Mouse (Mus musculus): ENCODE measurements at regions not wholly inside any gene's neighbourhood (a gene's known extent, or its start where the extent isn't known, plus 50 kb on each side); places are given as distances from the start of the nearest gene placed in this dataset.

- DNase-seq (ENCODE audit: low read depth, low spot score): peak; percentile 26
Observed at GRCm38 (mm10) chr7:129771876-129772275, 180.2 kb downstream of the Wdr11 start.

DNA sequence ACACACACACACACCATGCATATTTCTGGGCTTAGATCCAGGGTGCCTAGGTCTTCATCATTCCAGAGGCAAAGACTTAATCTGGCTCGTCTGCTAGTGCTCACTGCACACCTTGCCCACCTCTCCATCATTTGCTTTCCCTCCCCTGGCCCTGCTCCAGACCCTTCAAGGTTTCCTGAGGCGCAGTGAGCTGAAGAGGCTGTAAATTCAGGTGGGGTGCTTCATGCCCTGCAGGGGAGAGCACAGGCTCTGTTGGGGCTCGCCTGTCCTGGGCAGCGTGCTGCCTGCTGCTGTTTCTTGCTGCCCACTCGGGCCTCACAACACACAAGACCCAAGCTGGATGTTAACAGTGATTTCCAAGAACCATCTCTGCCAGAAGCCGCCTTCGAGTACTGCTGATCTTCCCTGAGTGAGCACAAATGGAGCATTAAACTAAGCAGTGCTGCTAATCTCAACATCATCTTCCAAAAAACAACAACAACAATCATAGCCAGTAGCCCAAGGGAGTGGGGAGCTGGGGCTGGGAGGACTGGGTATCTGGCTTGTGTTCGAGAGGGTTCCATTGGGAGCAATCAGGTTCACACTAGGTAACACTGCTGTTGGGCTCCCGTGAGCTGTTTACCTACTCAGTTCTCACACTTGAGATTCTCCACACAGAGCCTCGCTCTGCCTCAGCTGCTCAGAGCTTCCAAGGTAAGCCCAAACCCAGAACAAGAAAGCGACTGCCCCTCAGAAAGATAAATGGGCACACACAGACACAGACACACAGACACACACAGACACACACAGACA lies 181.1 kb downstream of the Wdr11 start:
- no peak for DNase-seq (ENCODE audit: low read depth, low spot score)

- peak; percentile 81 for DNase-seq (ENCODE audit: low read depth, low spot score)
Observed at GRCm38 (mm10) chr7:129774261-129774861, 182.7 kb downstream of the Wdr11 start.

GRCm38 (mm10) chr7:129775189-129775588 lies 183.5 kb downstream of the Wdr11 start:
- DNase-seq (ENCODE audit: low read depth, low spot score): no peak

- DNase-seq (ENCODE audit: low read depth, low spot score): no peak
Observed at GRCm38 (mm10) chr7:129778842-129779421, 187.3 kb downstream of the Wdr11 start.

- DNase-seq (ENCODE audit: low read depth, low spot score): no peak
Observed at GRCm38 (mm10) chr7:129779939-129780338, 188.3 kb downstream of the Wdr11 start.

DNA sequence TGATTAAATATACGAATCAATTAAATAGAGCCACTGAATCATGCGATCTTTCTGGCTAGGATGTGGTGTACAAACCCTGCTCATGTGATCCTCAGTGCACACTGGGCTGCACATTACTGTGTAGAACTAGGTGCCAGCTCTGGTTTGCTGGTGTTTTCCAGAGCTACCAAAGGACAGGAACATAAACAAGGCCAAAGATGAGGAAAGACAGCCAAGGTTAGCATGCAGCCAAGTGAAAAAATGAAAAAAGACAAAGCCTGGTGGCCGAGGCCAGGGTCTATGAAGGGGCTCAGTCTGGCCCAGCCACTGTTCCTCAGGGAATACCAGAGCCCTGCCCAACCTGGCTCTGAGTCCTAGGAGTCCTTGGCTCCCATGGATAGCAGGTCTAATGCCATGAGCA lies 190.1 kb downstream of the Wdr11 start:
- no peak for DNase-seq (ENCODE audit: low read depth, low spot score)

DNA sequence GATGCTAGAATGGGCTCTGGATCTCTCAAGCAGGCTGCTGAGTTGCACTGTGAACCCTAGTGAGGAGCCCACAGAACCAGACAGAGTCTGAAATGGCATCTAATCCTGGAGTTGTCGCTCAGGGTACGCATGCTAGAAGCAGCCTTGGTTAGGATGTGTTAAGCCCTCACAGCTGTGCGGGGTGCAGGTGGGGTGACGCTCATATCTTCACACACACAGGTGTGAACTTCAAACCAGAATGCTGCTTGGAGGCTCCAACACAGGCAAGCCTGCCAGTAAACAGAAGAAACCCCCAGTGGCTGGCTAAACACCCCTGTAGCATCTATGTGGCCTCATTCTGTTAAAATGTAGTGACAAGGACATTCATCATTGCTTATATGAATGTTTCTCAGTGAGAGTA lies 193.3 kb downstream of the Wdr11 start:
- no peak for DNase-seq (ENCODE audit: low read depth, low spot score)

GRCm38 (mm10) chr7:129787011-129787410 lies 195.3 kb downstream of the Wdr11 start:
- no peak for DNase-seq (ENCODE audit: low read depth, low spot score)

GRCm38 (mm10) chr7:129787736-129788135 lies 196.1 kb downstream of the Wdr11 start:
- no peak for DNase-seq (ENCODE audit: low read depth, low spot score)

- no peak for DNase-seq (ENCODE audit: low read depth, low spot score)
Observed at GRCm38 (mm10) chr7:129789461-129789860, 197.8 kb downstream of the Wdr11 start.

DNA sequence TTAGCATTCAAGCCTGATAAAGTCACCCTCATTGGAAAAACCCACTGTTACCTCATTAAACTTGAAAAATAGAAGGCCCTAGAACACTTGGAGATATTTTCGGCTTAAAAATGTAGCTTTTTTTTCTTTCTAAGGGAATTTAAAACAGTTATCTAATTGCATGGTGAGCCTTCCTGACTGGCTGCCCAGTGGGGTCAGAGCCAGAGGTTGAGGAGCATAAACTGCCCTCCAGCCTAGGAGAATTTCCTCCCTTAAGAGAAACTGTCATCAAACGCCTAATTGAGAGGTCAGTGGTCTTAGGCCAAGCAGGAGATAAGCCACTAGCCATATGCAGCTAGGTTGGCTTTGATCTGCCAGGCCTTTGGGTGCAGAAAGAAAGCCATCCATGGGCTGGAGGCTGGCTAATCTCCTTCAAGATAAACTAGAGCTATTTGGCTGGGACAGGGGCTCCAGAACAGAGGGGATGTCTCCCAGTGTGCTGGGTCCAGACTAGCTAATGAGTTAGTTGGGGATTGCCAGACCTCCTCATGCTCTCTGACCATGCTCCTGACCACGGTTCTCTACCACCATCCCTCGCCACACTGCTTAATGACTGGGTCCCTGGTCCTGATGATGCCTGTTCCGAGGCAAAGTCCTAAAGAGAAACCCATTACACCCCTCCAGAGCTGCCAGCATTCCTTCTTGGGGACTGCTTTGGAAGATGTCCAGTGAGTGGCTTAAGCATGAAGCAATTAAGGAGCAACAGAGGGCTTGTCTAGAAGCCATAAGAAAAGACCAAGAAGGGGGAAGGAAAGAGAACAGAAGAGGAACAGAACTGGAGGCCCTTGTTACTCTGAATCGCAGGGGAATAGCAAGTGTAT lies 199.2 kb downstream of the Wdr11 start:
- no peak for DNase-seq (ENCODE audit: low read depth, low spot score)

DNA sequence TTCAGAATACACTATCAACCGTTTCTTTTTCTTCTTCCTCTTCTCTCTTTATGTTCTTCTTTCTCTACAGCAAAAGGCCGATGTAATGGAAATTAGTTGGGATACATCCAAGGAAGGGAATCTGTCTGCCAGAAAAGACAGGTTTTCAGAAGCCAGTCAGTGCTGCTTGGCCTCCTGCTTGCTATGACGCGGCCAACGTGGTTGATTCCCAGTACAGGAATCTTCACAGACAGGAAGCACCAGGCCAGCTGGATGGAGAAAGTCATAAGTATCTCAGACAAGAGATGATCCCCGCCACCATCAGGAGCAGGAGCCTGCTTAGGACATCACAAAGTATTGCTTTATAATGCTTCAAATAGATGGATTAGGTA lies 199.8 kb downstream of the Wdr11 start:
- DNase-seq (ENCODE audit: low read depth, low spot score): no peak

DNA sequence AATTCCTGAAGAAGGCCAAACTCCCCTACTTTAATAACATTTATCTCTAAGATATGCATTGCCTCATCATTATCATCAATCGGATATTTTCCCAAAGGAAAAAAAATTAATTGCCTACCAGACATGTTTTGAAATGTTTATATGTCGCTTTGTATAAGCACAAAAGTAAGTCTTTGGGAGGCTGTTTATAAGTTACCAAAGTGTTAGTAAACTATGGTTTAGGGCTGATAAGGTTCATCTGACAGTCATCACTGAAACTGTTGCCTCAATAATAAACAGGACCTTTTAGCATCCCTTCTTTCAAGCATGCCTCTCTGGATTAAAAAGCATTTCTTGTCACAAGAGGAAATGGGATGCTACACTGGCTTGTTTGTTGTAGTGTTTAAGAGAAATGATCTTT lies 202.1 kb downstream of the Wdr11 start:
- DNase-seq (ENCODE audit: low read depth, low spot score): no peak

- no peak for DNase-seq (ENCODE audit: low read depth, low spot score)
Observed at GRCm38 (mm10) chr7:129794276-129794675, 202.6 kb downstream of the Wdr11 start.

DNA sequence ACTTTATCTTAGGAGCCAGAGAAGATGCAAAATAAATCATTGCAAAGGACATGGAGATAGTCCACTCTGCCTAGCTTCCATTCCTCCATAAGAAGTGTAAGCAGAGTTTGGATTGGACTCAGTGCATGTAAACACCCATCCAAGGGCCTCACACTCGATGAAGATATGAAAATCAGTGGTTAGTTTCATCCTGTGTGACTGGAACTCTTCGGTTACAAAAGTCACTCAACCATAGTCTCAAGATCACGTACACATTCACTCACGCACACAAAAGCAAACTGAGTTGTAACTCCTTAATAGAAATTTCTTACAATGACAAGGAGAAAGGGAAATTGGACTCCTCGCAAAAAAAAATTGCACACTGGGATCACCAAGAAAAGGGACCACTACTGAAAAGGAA lies 206.9 kb downstream of the Wdr11 start:
- DNase-seq (ENCODE audit: low read depth, low spot score): no peak

DNA sequence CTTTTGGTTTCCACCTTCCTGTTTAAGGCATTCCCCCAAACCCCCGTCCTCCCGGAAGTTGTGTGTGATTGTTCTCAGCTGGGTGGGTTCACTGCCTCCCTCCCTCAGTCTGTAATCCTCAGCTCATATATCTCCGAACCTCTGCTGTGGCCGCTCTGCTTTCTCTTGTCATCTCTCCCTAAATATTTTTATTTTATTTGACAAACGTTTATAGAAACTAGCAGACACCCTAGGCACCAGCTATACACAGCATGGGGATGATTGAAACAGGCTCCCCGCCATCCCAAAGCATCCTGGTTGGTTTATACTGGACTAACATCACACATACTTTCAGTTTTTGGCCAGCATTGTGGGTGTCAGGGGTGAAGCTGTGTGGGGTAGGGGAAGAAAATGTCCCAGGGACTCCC lies 208.8 kb downstream of the Wdr11 start:
- DNase-seq (ENCODE audit: low read depth, low spot score): peak; percentile 13

DNA sequence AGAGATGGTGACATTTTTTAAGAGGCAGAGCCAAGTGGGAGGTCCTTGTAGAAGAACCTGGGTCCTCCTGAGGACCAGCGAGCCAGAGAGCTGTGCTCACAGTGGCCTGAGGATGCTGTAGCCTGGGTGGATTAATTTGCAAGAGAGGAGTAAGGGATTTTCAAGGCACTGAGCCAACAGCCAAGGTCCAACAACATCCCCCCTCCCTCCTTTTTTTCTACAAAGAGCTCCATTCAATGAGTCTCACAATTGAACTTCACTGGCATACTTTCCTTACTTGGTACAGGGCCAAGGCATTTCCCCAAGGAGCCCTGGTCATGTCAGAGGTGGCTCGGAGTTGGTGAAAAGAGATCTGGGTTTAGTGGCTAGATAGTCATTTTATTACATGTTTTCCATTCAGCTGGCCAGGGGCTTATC lies 209.8 kb downstream of the Wdr11 start:
- no peak for DNase-seq (ENCODE audit: low read depth, low spot score)

DNA sequence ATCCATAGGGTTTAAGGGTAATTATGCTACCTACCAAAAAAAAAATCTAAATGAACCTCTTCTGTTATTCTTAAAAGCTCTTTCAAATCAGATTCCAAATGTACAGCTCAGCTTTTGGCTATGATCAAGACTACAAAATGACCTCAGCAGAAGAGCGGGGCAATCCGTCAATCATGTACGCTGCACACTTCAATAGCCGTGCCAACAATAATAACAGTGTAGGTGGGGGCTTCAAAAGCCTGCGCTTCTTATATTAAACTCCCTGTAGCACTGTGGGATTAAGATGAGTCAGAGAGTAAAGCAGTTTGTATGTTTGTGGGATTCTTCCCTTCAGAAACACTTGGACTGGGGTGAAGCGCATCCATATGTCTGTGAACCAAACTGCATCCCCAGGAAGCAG lies 210.5 kb downstream of the Wdr11 start:
- DNase-seq (ENCODE audit: low read depth, low spot score): no peak

GRCm38 (mm10) chr7:129805340-129805739 lies 213.7 kb downstream of the Wdr11 start:
- DNase-seq (ENCODE audit: low read depth, low spot score): no peak

GRCm38 (mm10) chr7:129810141-129810540 lies 218.5 kb downstream of the Wdr11 start:
- DNase-seq (ENCODE audit: low read depth, low spot score): no peak

GRCm38 (mm10) chr7:129810565-129810964 lies 218.9 kb downstream of the Wdr11 start:
- no peak for DNase-seq (ENCODE audit: low read depth, low spot score)

All from CD4-positive, CD25-positive, alpha-beta regulatory T cell, adult 2 months (primary cell).